Mouse (Mus musculus) layer of hippocampus, postnatal 36 days (tissue): ENCODE data around the gene Apbb1ip. TPM values are rescaled to one million over a fixed set of nuclear protein-coding genes. Genes with fewer than 3 reads are reported as not detected.

ENCODE experiments used
- DNase-seq, 2 experiments: peaks; one replicate each; pipeline ENCODE4 v3.0.0; 2022
- total RNA-seq, 2 experiments: library from RNA; stranded (reverse); gene quantifications; 2 replicates each; pipeline ENCODE4 v1.2.3; 2021

Apbb1ip gene
- total RNA-seq, 2 experiments from 2014 or later = 5.6 to 5.9 TPM

DNA sequence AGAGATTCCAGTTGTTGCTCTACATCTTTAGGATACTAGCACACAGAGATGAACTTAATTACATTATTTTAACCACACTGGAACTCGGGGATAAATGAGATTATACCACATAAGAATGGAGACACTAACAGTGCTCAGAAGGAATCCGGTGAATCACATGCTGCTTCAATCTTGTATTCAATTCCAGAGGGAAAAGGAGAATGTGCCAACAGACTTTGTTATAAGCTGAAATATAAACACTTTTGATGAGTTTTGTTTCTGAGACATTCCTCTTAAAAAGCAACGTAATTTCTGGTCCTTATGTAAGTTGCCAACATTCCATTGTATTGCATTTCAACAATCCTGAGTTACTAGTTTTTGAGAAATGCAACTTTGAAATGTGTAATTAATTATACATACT lies 1.8 kb downstream of the Apbb1ip start:
- no peak for DNase-seq

DNA sequence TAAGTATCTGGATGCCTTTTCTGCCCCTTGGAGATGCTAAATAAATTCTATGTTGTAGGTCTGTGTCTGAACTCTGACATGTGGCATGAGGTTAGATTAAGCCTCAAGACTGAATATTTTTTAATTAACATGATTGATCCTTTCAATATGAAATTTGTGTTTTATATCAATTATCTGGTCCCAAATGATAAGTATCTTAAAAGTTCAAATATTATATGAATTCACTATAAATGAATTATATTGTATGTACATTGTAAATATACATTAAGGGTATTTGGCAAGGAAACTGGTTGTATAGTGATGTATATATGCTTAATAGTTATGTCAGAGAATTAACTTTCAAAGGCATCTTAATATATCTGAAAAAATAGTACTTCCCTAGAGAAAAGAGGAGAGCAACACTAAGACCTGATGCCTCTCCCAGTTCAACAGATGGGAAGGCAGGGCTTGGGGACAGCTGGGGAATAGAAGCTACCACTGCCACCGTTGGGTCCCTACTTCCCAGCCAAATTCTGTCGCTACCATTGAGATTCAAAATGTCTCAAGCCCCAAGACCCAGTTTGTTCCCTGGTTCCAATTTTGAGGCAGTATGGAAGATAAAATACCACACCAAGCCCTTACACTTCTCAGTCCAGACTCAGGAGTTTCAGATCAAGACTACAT lies 2.8 kb downstream of the Apbb1ip start:
- no peak for DNase-seq

DNA sequence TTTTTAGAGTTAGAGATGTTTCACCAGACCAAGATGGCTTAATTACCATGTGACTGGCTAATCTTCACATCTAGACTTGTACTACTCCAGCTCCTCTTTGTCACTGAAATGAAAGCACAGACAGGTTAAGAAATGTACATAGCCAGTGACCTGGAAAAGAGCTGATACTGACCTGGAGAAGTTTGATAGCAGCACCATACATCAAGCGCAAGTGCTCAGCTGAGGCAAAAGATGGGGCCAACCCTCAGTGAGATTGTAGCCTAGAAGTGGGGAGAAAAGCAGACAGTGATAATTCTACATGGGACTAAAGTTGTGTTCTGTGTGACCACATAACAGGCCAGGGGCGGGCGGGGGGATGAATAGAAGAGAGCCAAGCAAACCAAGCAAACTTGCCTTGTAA lies 3.9 kb downstream of the Apbb1ip start:
- DNase-seq = no peak

DNA sequence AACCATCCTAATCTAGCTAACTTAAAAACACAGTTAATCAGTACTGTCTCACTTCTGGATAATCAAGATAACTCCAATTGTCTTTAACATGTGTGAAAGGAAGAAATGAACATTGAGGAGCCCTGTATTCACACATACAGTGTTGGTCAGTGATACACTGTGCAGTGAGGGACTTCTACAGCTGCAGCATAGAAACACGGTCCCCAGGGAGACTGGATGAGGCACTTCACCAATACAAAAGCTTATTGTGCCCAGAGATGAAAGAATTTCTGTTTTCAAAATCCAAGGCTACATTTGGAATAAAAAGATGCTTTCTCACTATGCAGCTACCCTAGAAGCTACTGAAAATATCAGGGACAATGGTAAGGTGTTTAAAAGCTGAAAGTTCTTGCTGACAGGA lies 7.0 kb downstream of the Apbb1ip start:
- DNase-seq = no peak

DNA sequence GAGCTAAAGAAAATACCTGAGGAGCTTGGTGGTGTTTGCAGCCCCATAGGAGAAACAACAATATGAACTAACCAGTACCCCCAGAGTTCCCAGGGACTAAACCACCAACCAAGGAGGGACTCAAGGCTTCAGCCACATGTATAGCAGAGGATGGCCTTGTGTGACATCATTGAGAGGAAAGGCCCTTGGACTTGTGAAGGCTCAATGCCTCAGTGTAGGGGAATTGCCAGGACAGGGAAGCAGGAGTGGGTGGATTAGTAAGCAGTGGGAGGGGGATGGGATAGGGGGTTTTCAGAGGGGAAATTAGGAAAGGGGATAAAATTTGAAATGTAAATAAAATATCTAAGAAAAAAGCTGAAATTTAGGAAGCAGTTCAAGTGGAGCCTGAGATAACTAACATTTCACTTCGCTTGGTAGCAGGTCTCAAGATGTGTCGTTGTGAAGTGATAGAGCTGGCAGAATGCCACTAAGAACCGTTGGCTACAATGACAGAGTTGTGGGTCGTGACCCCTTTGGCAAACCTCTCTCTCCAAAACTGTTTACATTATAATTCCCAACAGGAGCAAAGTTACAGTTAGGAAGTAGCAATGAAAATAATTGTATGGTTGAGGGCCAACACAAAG lies 7.6 kb downstream of the Apbb1ip start:
- no peak for DNase-seq

DNA sequence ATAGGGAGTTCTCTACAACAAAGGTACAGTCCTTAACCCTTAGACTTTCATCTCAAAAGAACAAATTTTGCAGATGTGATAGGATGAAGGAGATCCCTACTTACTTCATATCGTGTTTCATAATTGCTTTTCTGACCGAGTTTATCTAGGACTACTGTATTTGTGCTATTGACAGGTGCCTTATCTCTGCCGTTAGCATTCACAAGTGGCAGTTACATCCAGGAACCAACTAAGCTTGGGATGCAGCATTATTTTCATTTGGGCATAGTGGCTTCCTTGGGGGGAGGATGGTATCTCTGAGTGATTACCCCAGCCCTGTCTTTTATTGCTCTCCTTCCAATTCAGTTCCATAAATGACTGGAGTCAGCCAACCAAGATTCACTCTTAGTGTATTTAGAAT lies 8.2 kb downstream of the Apbb1ip start:
- DNase-seq = no peak

DNA sequence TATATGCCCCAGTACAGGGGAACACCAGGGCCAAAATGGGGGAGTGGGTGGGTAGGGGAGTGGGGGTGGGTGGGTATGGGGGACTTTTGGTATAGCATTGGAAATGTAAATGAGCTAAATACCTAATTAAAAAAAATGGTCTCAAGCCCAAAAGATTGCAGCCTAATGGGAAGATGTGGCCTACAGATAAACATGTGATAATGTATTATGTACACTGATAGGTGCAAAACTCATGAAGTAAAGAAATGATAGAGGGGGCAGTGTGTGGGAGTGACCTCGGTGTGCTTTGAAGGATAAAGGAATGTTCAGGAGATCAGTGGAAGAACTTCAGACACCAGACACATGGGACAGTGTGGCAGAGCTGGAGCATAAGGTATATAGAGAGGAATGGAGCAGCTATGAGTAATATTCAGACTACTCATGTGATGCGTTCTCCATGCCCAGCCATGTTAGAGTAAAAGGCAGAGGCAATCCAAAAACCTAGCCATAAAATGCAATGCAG lies 9.3 kb downstream of the Apbb1ip start:
- DNase-seq = no peak

DNA sequence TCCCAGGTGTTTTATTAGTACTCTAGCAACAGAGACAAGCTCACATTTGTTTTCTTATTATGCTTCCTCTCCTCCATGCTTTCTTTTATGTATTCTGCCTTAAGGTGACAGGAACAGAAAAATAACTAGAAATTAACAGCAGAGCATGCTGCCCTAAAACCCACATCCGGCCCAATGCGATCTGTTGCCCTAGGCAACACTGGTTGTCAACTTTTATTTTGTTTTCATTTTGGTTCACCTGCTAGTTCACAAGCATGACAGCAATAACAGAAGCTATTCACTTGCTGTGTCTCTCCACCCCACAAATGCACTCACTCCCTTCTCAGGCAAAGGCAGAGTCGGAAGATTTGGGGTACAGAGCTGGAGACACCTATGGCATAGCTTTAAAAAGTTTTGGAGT lies 10.3 kb downstream of the Apbb1ip start:
- DNase-seq = no peak

DNA sequence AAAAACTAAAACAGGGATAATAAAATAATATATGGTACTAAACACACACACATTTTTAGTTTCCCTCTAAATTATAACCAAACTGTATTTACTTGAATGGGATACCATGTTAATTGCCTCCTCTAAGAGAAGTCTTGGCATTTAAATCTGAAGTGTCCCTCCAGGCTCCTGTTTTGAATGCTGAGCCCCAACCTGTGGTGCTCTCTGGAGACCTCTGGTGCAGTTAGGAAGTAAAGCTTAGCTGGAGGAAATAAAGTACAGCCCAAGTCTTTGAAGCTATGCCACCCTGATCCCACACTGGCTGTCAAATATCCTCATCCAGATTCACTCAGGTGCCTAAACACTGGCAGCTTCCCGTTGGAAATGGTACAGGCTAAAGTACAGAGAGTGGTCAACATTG lies 10.9 kb downstream of the Apbb1ip start:
- no peak for DNase-seq

DNA sequence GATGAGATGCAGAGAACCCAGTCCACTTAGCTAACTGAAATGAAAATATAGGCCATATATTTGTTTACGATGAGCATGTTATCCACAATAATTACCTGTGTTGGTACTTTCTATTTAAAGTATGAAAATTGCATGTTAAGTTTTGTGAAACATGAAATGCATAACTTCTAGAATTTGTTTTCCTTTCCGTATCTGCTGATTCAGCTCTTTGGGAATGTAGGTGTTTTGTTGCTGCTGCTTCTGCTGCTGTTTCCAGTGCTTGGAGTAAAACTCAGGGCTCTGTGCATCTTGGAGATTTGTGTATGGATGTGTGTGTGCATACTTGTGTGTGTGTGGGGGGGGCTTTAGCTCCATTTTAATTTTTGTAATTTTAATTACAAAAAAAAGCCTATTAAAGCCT lies 14.8 kb downstream of the Apbb1ip start:
- no peak for DNase-seq

DNA sequence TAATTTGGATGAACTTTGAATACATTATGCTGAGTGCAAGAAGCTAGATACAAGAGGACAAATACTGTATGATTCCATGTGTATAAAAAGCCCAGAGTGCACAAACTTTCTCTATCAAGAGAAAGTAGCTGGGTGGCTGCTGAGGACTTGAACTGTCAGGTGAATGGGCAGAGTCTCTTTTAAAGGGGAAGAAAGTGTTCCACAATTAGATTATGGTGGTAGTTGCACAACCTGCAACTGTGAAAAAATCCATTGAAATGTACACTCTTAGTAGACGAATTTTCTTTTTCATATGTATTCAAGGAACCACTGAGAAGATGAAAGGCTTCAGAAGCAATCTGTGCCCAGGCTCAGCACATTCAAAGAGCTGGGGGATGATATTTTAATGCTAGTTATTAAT lies 15.7 kb downstream of the Apbb1ip start:
- no peak for DNase-seq

DNA sequence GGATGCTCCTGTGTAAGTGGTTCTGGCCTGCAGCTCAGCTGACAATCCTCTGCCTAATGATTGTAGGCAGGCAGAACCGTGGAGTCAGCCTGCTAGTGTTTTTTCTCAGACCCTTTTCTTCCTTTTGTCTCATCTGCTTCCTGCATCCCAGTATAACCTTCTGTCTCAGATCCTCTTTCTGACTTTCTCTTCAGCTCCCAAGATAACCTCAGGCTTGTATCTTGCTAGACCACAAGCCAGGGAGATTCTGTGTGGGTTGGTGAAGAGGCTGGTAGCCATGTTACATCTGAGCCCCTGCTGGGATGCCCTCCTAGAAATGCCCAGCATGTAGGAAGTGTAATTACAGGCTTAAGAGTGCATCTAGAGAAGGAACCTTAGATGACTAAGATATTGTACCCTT lies 16.5 kb downstream of the Apbb1ip start:
- DNase-seq = no peak

DNA sequence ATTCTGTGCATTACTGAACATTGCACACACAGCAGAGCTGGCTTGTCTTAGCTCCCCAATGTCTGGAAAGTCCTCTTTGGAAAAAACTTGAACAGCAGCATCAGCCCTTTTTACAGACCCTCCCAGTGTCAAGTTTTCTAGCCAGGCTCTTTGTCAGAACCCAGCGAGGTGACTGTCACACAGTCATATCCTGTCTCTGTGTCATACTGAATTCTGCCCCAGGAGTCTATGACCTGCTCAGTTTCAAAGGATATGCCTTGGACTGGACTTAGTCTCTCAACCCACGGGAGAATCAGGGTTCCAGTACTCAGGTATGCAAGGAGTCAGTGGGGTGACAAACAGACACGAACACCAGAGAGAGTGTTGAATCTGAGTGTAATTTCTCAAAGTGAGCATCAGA lies 21.2 kb downstream of the Apbb1ip start:
- DNase-seq = no peak

DNA sequence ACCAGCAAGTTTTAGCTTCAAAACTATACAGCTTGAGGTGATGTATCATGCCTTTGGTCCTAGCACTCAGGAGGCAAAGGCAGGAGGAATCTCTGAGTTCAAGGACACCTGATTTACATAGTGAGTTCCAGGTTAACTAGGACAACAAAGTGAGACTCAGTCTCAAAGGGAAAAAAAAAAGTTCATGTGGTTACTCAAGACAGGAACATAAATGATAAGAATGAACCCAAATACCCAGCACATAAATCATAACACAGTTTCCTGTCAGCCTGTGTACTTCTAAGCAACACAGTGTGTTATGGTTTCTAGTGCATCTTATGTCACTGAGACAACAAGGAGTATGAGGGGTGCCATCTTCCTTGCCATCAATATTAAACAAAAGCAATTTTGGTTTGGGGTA lies 22.6 kb downstream of the Apbb1ip start:
- DNase-seq = no peak

DNA sequence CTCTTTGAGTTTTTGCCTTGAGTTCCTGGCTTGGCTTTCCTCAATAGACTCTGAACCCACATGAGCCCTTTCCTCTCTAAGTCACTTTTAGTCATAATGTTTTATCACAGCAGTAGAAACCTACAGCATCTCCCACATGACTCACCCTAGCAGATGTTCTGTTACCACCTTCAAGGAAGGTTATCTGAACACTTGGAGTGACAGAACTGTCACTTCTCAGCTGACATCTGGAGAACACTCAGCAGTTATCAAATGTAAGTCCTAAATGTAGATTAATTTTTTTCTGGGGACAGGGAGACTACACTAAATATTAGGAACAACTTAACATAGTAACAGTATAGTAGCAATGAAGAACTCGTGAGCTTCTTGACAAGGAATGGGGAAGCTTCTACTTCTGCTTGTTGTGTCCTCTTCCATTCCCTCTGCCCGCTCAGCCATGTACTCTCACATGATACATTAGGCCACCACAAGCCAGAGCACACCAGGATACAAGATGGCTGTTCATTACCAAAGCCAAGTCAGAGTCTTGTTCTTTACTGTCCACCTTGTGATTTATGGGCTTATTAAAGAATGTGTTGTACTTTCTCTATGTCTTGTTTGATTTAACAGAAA lies 25.6 kb downstream of the Apbb1ip start:
- no peak for DNase-seq

DNA sequence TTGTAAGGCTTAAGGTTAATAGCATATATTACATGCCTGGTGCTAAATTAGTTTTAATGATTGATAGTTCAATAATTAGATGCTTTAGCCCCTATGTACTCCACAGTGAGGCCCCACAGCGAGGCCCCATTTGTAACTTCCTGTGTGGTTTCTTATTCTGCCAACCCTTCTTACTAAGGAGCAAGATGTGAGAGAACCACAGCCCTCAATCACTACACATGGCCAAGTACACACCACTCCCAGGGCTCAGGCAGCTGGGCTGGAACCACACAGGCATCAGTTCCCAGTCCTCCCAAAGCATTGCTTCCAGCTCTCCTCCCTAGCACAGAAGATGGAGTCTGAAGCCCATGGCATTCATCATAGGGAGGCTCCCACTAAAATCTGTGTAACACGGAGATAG lies 31.7 kb downstream of the Apbb1ip start:
- DNase-seq = no peak

DNA sequence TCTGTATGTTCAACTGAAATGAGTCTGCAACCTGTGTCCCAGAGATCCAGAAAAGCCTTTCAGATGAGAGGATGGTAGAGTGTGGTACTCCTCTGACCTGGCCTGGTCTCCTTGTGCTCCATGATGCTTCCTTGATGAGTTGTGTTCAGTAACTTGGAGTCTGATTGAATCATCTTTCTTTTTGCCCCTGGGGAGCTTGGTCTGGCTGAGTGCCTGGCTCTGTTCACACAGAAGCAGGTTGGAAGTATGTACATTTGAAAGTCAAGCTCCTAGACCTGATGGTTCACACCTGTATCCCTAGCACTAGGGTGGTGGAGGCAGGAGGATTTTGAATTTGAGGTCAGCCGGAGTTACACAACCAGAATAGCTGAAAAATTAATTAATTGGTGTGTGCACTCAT lies 32.7 kb downstream of the Apbb1ip start:
- no peak for DNase-seq

DNA sequence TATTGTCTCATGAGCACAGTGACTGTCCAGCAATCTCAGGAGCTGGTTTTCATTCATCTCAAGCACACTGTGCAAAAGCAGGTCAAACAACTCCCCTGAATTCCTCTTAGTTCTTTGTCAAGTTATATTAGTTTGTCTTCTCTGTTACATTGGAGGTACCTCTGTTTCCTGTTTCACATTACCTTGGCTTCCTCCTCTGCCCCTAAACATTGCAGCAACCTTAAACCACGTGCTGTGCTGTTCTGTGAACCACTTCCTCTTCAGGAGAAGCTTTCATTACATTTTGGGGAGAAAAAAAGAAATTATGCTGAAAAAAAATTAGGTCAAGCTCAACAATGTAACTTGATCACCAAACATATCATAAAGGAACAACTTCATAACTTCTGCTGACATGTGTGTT lies 33.4 kb downstream of the Apbb1ip start:
- no peak for DNase-seq

DNA sequence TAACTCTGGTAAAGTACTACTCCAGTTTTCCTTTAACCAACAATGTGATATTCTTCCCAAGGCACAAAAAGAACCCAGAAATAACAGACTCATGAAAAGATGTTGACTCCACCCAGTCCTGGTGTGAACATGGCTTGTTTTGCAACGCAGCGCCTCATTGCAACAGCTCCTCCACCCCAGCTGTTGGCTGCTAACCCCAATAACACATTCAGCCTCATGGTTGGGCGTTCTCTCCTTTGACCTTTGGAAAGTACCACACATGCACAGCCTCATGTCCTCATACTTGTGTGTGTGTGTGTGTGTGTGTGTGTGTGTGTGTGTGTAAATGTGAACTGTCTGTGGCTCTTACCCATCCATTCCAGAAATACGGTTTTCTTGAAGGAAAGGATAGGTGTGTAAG lies 37.0 kb downstream of the Apbb1ip start:
- DNase-seq = no peak

DNA sequence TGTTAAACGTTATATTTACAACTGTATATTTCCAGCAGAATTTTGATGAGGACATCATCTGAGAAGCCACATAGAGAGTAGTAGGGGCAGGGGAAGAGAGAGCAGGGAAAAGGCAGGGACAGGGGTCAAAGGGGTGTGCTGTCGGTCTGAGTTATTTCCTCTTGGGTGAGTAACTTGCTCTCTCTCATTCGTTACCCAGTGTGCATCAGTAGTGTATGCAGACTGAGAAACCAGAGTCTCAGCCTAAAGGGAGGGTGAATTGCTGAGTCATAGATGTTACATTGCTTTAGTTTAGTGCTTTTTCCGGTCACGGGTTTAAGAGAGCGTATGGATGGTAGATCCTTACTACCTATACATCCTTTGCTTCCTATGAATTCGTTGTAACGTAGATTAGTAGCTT lies 37.6 kb downstream of the Apbb1ip start:
- DNase-seq = no peak

DNA sequence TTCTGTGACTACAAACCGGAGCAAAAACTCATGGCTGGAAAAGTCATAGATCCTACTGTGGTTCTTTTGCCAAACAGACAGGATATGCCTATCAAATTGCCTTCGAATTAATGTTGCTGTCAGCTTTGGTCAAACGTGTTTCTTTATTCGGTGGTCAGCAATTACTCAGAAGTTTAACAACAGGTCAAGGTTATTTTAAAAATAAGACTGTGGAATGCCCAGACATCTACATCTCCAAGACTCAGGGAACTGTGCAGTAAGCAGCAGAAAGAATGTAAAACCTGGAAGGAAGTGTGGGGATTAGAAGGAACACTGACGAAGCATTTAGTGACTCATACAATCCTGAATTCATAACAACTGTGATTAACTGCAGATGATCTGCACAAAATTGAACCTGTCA lies 40.0 kb downstream of the Apbb1ip start:
- no peak for DNase-seq

DNA sequence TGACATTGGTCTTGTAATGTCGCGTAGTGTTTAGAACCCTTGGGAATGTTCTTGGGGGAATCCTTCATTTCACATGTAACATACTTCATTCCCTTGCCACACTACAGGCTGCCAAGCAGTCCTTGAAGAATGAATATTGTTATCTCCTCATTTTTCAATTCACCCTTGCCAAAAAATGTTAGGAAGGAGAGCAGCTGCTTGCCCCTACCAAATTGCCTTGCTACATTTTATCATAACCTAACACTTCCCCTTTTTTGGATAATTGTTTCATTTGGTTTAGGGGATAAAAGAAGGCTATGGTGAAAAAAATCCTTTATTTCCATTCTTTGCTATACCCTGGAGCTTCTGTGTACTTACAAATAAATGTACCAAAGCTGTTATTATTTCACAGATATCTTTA lies 41.8 kb downstream of the Apbb1ip start:
- no peak for DNase-seq

DNA sequence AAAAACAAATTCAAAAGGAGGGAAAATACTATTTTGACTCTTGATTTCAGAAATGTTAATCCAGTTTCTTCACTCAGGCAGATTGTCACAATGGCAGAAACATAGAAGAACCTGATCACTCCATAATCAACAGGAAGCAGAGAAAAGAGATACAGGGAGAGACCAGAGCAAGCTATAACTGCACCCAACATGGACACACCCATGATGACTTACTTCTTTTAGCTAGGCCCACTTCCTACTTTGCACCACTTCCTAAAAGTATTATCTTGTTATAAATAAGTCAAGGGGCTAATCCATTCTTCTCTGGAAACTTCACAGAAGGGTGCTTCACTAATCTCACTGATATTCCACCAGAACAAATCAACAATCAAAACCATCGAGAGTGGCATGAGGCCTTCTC lies 42.3 kb downstream of the Apbb1ip start:
- DNase-seq = no peak

DNA sequence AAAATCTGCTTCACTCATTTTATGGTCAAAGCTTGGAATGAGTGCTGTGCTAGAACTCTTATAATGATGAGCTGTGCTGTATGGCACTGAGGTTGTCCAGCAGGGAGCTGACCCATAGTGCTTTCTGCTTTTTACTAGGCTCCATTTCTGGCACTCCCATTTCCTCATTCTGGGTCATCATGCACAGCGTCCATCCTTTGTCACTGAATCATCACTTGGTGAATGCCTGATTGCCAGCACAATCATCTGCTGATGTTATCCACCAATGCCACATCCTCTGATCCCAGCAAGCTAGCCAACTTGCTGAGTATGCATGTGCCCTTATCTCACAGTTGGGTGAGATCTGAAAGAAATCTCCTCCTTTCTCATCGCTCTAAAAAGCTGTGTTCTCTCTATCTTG lies 48.4 kb downstream of the Apbb1ip start:
- no peak for DNase-seq
